Mouse (Mus musculus): ENCODE data around the gene I830077J02Rik. TPM values are rescaled to one million over a fixed set of nuclear protein-coding genes. Genes with fewer than 3 reads are reported as not detected.

I830077J02Rik gene
- polyA plus RNA-seq, 1 experiment: 0.06 TPM

DNA sequence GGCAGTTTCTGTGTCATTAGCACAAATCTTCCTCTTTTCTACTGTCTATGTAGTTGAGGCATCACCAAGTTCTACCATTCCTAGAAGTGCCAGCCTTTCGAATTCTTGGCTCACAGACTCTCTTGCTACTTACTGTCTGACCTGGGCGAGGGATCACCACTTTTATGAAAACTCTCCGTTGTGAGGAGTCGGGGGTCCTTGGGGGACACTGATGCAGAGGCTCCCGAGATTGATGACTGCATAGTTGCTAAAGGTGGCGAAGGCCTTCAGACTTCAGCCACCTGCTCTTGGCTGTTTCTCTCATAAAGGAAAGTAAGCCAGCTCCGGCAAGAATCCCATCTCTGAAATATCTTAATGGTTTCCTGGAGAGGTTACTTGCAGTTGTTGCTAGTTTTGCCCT lies 50.4 kb downstream of the I830077J02Rik start:
- peaks cover 9% of the 10 kb centered on the region for H3K27me3 ChIP-seq (ENCODE audit: control insufficient read depth, insufficient read depth, insufficient read length)
- TF ChIP-seq USF1 (IDR thresholded peaks at IDR 0.05; ENCODE audit: low read depth): no peak
- TF ChIP-seq CTCF (IDR thresholded peaks at IDR 0.05; ENCODE audit: control insufficient read depth, insufficient read depth, insufficient read length): no peak
- no peak for TF ChIP-seq MYOD1 (IDR thresholded peaks at IDR 0.05; ENCODE audit: control insufficient read depth, insufficient read length, low read depth)
- no peak for TF ChIP-seq CEBPB (IDR thresholded peaks at IDR 0.05; ENCODE audit: low read depth)
- no peak for TF ChIP-seq FOSL1 (IDR thresholded peaks at IDR 0.05; ENCODE audit: insufficient read depth, low read length, poor library complexity, severe bottlenecking)
- no peak for TF ChIP-seq MYOG (IDR thresholded peaks at IDR 0.05; ENCODE audit: control insufficient read depth, extremely low read depth, insufficient read length)
- no peak for TF ChIP-seq MAX (IDR thresholded peaks at IDR 0.05)
- no peak overlapping the region for H3K4me3 ChIP-seq (ENCODE audit: insufficient read depth, poor library complexity, severe bottlenecking)
- no peak overlapping the region for H3ac ChIP-seq (ENCODE audit: control insufficient read depth, insufficient read length, low read depth)
- H3K36me3 ChIP-seq (ENCODE audit: control insufficient read depth, insufficient read depth): no peaks in the 10 kb centered on the region
- H3K79me3 ChIP-seq (ENCODE audit: low read depth): no peaks in the 10 kb centered on the region
- no peaks in the 10 kb centered on the region for H3K79me2 ChIP-seq (ENCODE audit: control insufficient read depth, insufficient read depth)

DNA sequence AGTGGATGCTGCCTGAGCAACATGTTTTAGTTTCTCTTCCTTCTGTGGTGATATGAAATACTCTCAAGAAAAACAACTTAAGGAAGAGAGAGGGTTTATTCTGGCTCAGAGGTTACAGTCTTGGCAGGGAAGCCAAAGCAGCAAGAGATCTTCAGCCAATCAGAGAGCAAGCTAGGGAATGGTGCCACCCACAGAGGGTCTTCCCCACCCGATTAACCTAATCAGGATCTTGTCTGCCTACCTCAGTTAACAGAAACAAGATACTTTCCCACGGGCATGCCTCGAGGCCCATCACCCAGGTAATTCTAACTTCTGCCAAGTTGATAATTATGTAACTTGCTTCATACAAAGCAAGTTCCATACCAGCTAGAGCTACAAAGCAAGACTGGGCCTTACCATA lies 52.0 kb downstream of the I830077J02Rik start:
- Histone ChIP-seq H3K4me3 (ENCODE audit: insufficient read depth, poor library complexity, severe bottlenecking) (no peak overlapping the region), H3K79me3 (ENCODE audit: low read depth) (no peaks in the 10 kb centered on the region), H3ac (ENCODE audit: control insufficient read depth, insufficient read length, low read depth) (no peak overlapping the region), H3K79me2 (ENCODE audit: control insufficient read depth, insufficient read depth) (no peaks in the 10 kb centered on the region), H3K27me3 (ENCODE audit: control insufficient read depth, insufficient read depth, insufficient read length) (peaks cover 19% of the 10 kb centered on the region), H3K36me3 (ENCODE audit: control insufficient read depth, insufficient read depth) (no peaks in the 10 kb centered on the region)
- TF ChIP-seq CTCF (IDR thresholded peaks at IDR 0.05; ENCODE audit: control insufficient read depth, insufficient read depth, insufficient read length) (no peak), FOSL1 (IDR thresholded peaks at IDR 0.05; ENCODE audit: insufficient read depth, low read length, poor library complexity, severe bottlenecking) (no peak), MAX (IDR thresholded peaks at IDR 0.05) (no peak), MYOD1 (IDR thresholded peaks at IDR 0.05; ENCODE audit: control insufficient read depth, insufficient read length, low read depth) (no peak), USF1 (IDR thresholded peaks at IDR 0.05; ENCODE audit: low read depth) (no peak)

DNA sequence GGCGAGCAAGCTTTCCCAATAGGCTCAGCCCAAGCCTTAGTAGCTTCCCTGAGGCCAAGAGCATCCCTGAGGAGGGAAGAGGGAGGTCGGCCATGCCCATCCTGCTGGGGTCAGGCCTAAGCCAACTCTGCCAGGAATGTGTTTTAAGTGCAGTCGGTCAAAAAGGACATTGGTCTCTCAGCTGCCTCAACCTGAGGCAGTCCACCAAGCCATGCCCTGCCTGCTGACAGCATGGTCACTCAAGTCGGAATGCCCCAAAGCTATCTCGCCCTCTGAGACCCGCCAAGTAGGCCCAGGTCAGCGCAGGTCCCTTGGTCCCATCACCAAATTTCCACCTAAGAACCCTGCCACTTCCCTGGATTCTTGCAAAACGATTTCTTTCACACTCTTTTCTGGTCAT lies 53.7 kb downstream of the I830077J02Rik start:
- no peaks in the 10 kb centered on the region for H3K79me3 ChIP-seq (ENCODE audit: low read depth)
- no peak for TF ChIP-seq MYOD1 (IDR thresholded peaks at IDR 0.05; ENCODE audit: control insufficient read depth, insufficient read length, low read depth)
- TF ChIP-seq MYOG (IDR thresholded peaks at IDR 0.05; ENCODE audit: control insufficient read depth, extremely low read depth, insufficient read length): no peak
- TF ChIP-seq FOSL1 (IDR thresholded peaks at IDR 0.05; ENCODE audit: insufficient read depth, low read length, poor library complexity, severe bottlenecking): no peak
- TF ChIP-seq MAX (IDR thresholded peaks at IDR 0.05): no peak
- no peak for TF ChIP-seq CTCF (IDR thresholded peaks at IDR 0.05; ENCODE audit: control insufficient read depth, insufficient read depth, insufficient read length)
- TF ChIP-seq CEBPB (IDR thresholded peaks at IDR 0.05; ENCODE audit: low read depth): no peak
- no peak for TF ChIP-seq USF1 (IDR thresholded peaks at IDR 0.05; ENCODE audit: low read depth)
- peaks cover 19% of the 10 kb centered on the region for H3K27me3 ChIP-seq (ENCODE audit: control insufficient read depth, insufficient read depth, insufficient read length)
- H3K4me3 ChIP-seq (ENCODE audit: insufficient read depth, poor library complexity, severe bottlenecking): no peak overlapping the region
- H3K36me3 ChIP-seq (ENCODE audit: control insufficient read depth, insufficient read depth): no peaks in the 10 kb centered on the region
- no peaks in the 10 kb centered on the region for H3K79me2 ChIP-seq (ENCODE audit: control insufficient read depth, insufficient read depth)
- H3ac ChIP-seq (ENCODE audit: control insufficient read depth, insufficient read length, low read depth): no peak overlapping the region

DNA sequence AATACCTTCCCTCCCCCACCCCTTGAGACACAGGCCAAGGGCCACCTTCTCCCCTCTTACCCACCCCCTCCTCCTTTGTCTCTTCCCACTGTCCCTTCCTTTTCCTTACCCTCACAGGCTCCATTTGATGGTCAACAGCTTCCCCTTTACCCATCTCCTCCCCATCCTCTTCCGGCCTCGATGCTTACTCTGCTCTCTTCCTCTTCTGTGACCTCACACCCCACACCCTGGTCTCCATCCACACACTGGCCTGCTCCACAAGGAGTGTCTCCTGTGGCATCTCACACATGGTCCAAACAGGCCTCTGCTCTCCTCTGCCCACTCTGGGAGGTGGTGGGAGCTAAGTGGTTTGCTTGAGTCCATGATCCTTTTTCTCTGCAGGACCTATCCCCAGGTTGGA lies 54.5 kb downstream of the I830077J02Rik start:
- Histone ChIP-seq H3K79me2 (ENCODE audit: control insufficient read depth, insufficient read depth) (no peaks in the 10 kb centered on the region), H3K27me3 (ENCODE audit: control insufficient read depth, insufficient read depth, insufficient read length) (peaks cover 19% of the 10 kb centered on the region), H3K36me3 (ENCODE audit: control insufficient read depth, insufficient read depth) (no peaks in the 10 kb centered on the region), H3ac (ENCODE audit: control insufficient read depth, insufficient read length, low read depth) (no peak overlapping the region), H3K4me3 (ENCODE audit: insufficient read depth, poor library complexity, severe bottlenecking) (no peak overlapping the region), H3K79me3 (ENCODE audit: low read depth) (no peaks in the 10 kb centered on the region)
- TF ChIP-seq FOSL1 (IDR thresholded peaks at IDR 0.05; ENCODE audit: insufficient read depth, low read length, poor library complexity, severe bottlenecking) (no peak), CEBPB (IDR thresholded peaks at IDR 0.05; ENCODE audit: low read depth) (no peak), MYOG (IDR thresholded peaks at IDR 0.05; ENCODE audit: control insufficient read depth, extremely low read depth, insufficient read length) (no peak), MYOD1 (IDR thresholded peaks at IDR 0.05; ENCODE audit: control insufficient read depth, insufficient read length, low read depth) (no peak), USF1 (IDR thresholded peaks at IDR 0.05; ENCODE audit: low read depth) (no peak), CTCF (IDR thresholded peaks at IDR 0.05; ENCODE audit: control insufficient read depth, insufficient read depth, insufficient read length) (no peak), MAX (IDR thresholded peaks at IDR 0.05) (no peak)

DNA sequence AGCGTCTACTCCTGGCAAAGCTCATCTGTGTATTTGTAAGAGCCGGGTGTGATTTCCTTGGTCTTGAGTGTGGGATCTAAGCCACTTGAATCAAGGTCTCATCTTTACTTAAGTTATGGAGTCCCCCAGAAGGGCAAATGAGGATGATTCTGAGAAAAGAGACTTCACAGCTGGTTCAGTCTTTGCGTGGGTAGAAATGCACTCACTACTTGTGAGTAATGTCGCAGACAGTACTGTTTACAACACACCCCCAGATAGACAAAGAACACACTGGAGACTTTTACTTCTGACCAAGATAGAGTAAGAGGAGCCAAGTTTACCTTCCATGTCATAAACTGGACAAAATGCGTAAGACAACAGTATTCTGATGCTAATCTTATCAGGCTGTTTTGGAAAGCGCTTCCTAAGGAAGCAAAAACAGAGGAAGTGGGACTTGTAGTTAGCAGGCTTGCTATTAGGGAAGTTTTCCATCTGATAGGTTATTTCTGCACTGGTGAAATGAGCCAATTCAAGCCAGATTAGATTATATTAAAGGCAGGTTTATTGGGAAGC lies 55.1 kb downstream of the I830077J02Rik start:
- TF ChIP-seq MYOG (IDR thresholded peaks at IDR 0.05; ENCODE audit: control insufficient read depth, extremely low read depth, insufficient read length) (no peak), CEBPB (IDR thresholded peaks at IDR 0.05; ENCODE audit: low read depth) (no peak), FOSL1 (IDR thresholded peaks at IDR 0.05; ENCODE audit: insufficient read depth, low read length, poor library complexity, severe bottlenecking) (no peak), USF1 (IDR thresholded peaks at IDR 0.05; ENCODE audit: low read depth) (no peak), CTCF (IDR thresholded peaks at IDR 0.05; ENCODE audit: control insufficient read depth, insufficient read depth, insufficient read length) (no peak), MYOD1 (IDR thresholded peaks at IDR 0.05; ENCODE audit: control insufficient read depth, insufficient read length, low read depth) (no peak), MAX (IDR thresholded peaks at IDR 0.05) (no peak)
- Histone ChIP-seq H3K4me3 (ENCODE audit: insufficient read depth, poor library complexity, severe bottlenecking) (no peak overlapping the region), H3K79me2 (ENCODE audit: control insufficient read depth, insufficient read depth) (no peaks in the 10 kb centered on the region), H3ac (ENCODE audit: control insufficient read depth, insufficient read length, low read depth) (no peak overlapping the region), H3K36me3 (ENCODE audit: control insufficient read depth, insufficient read depth) (no peaks in the 10 kb centered on the region), H3K27me3 (ENCODE audit: control insufficient read depth, insufficient read depth, insufficient read length) (peaks cover 19% of the 10 kb centered on the region), H3K79me3 (ENCODE audit: low read depth) (no peaks in the 10 kb centered on the region)

DNA sequence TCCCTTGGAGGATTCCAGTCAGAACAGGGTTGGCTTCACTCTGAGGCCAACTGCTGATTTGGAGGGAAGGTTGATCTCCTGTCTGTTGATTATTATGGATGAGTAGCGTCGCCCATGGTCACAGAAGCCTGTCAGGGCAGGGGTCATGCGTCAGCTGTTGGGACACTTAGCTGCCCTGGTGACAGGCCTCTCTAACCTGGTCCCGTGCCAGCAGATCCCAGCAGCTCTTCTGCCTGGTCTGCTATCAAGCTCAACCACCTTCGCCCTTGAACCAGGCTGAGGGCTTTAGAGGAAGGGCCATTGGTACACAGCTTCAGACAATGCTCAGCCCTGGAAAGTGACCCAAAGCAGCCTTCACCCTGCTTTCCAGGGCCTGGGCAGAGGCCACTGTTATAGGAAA lies 56.4 kb downstream of the I830077J02Rik start:
- H3K4me3 ChIP-seq (ENCODE audit: insufficient read depth, poor library complexity, severe bottlenecking): no peak overlapping the region
- H3ac ChIP-seq (ENCODE audit: control insufficient read depth, insufficient read length, low read depth): no peak overlapping the region
- H3K36me3 ChIP-seq (ENCODE audit: control insufficient read depth, insufficient read depth): no peaks in the 10 kb centered on the region
- no peaks in the 10 kb centered on the region for H3K79me2 ChIP-seq (ENCODE audit: control insufficient read depth, insufficient read depth)
- peaks cover 14% of the 10 kb centered on the region for H3K27me3 ChIP-seq (ENCODE audit: control insufficient read depth, insufficient read depth, insufficient read length)
- no peak for TF ChIP-seq MAX (IDR thresholded peaks at IDR 0.05)
- no peak for TF ChIP-seq MYOD1 (IDR thresholded peaks at IDR 0.05; ENCODE audit: control insufficient read depth, insufficient read length, low read depth)
- no peak for TF ChIP-seq FOSL1 (IDR thresholded peaks at IDR 0.05; ENCODE audit: insufficient read depth, low read length, poor library complexity, severe bottlenecking)
- TF ChIP-seq USF1 (IDR thresholded peaks at IDR 0.05; ENCODE audit: low read depth): no peak
- no peak for TF ChIP-seq CEBPB (IDR thresholded peaks at IDR 0.05; ENCODE audit: low read depth)
- no peak for TF ChIP-seq CTCF (IDR thresholded peaks at IDR 0.05; ENCODE audit: control insufficient read depth, insufficient read depth, insufficient read length)
- no peak for TF ChIP-seq MYOG (IDR thresholded peaks at IDR 0.05; ENCODE audit: control insufficient read depth, extremely low read depth, insufficient read length)
- H3K79me3 ChIP-seq (ENCODE audit: low read depth): no peaks in the 10 kb centered on the region
